Mouse (Mus musculus) midbrain, embryonic 16.5 days (tissue): ENCODE results near the gene Ip6k2. TPM values are rescaled to one million over a fixed set of nuclear protein-coding genes. Genes with fewer than 3 reads are reported as not detected.

ENCODE experiments used
- ATAC-seq: fragments of 200-750 bp; cut with Nextera tagmentation; 2 replicates; pipeline ENCODE4 v1.8.0; 2017; ENCODE audit warnings: moderate TSS enrichment
- H3K27ac ChIP-seq: fragments of 300-500 bp; sonication (generic); 2 replicates; pipeline ENCODE4 v1.5.1; 2014; ENCODE audit warnings: mild to moderate bottlenecking, low read length, mixed read lengths
- H3K27me3 ChIP-seq: fragments of 300-500 bp; sonication (generic); 2 replicates; pipeline ENCODE4 v1.6.1; 2014; ENCODE audit warnings: low read depth, low read length, mixed read lengths; ENCODE audit not compliant: control insufficient read depth, insufficient read depth
- H3K36me3 ChIP-seq: fragments of 300-500 bp; sonication (generic); 2 replicates; pipeline ENCODE4 v1.6.1; 2014; ENCODE audit warnings: mild to moderate bottlenecking, low read length, moderate library complexity, mixed read lengths; ENCODE audit not compliant: control insufficient read depth, insufficient read depth
- H3K4me1 ChIP-seq: fragments of 300-500 bp; sonication (generic); 2 replicates; pipeline ENCODE4 v1.6.1; 2014; ENCODE audit warnings: mild to moderate bottlenecking, low read length, mixed read lengths; ENCODE audit not compliant: control insufficient read depth, insufficient read depth
- H3K4me2 ChIP-seq: fragments of 300-500 bp; sonication (generic); 2 replicates; pipeline ENCODE4 v1.6.1; 2014; ENCODE audit warnings: mild to moderate bottlenecking, low read length, mixed read lengths
- H3K4me3 ChIP-seq: fragments of 300-500 bp; sonication (generic); 2 replicates; pipeline ENCODE4 v1.5.1; 2014; ENCODE audit warnings: low read depth, mild to moderate bottlenecking, low read length, moderate library complexity, mixed read lengths
- H3K9ac ChIP-seq: fragments of 300-500 bp; sonication (generic); 2 replicates; pipeline ENCODE4 v1.6.1; 2014; ENCODE audit warnings: low read depth, low read length, mixed read lengths
- H3K9me3 ChIP-seq: fragments of 300-500 bp; sonication (generic); replicated peaks from 2 replicates; pipeline ENCODE4 v1.6.1; 2014; ENCODE audit warnings: mild to moderate bottlenecking, low read length, mixed read lengths; ENCODE audit not compliant: control insufficient read depth, poor library complexity, severe bottlenecking
- WGBS: fragments of 180-500 bp; shearing (Covaris S2); extraction: QIAGEN DNeasy Blood & Tissue Kit; methylation state at CpG from one replicate; pipeline ENCODE4 v1.1.7; 2014; 5-methylcytosine and 5-hydroxymethylcytosine counted together
- polyA plus RNA-seq: library from polyadenylated mRNA; unstranded; fragments of >200 nt; fragmentation: Nextera tagmentation; extraction: Ambion mirVana; gene quantifications from 2 replicates; pipeline ENCODE4 v1.2.1, GENCODE M21; 2015

Ip6k2 gene
- polyA plus RNA-seq, 1 experiment from 2014 or later: 222 TPM

- Histone ChIP-seq H3K9me3 (no peaks in the 10 kb centered on the region), H3K27me3 (no peaks in the 10 kb centered on the region), H3K9ac (no peak overlapping the region), H3K27ac (no peak overlapping the region), H3K36me3 (peaks cover 34% of the 10 kb centered on the region), H3K4me2 (no peak overlapping the region), H3K4me3 (no peak overlapping the region), H3K4me1 (peaks cover 16% of the 10 kb centered on the region)
- no peak for ATAC-seq
These were observed 22.8 kb downstream of the Ip6k2 start for GRCm38 (mm10) chr9:108806379-108806778.

GRCm38 (mm10) chr9:108806831-108807230 is 23.2 kb downstream of the Ip6k2 start:
- H3K4me2 ChIP-seq: no peak overlapping the region
- H3K27ac ChIP-seq: no peak overlapping the region
- H3K9me3 ChIP-seq: no peaks in the 10 kb centered on the region
- peaks cover 16% of the 10 kb centered on the region for H3K4me1 ChIP-seq
- no peak overlapping the region for H3K9ac ChIP-seq
- 100% methylated on average over 1 of the region's 1 CpGs for WGBS
- ATAC-seq: no peak
- no peak overlapping the region for H3K4me3 ChIP-seq
- peaks cover 39% of the 10 kb centered on the region for H3K36me3 ChIP-seq
- H3K27me3 ChIP-seq: no peaks in the 10 kb centered on the region

- Histone ChIP-seq H3K36me3 (peaks cover 43% of the 10 kb centered on the region), H3K4me2 (peak overlapping the region; percentile 87; the same call in 1 of the 2 replicates), H3K27me3 (no peaks in the 10 kb centered on the region), H3K27ac (peak overlapping the region; percentile 55; the same call in 1 of the 2 replicates), H3K9ac (no peak overlapping the region), H3K4me3 (no peak overlapping the region), H3K9me3 (no peaks in the 10 kb centered on the region), H3K4me1 (peaks cover 16% of the 10 kb centered on the region)
- peak; percentile 23 for ATAC-seq
- 77% methylated on average over 5 of the region's 5 CpGs for WGBS
These were observed 24.1 kb downstream of the Ip6k2 start for GRCm38 (mm10) chr9:108807674-108808073.

GRCm38 (mm10) chr9:108808163-108808665 is 24.6 kb downstream of the Ip6k2 start, which contains the start of gene Nckipsd:
Nckipsd (plus strand) TSS chr9:108808368.
- H3K4me1 ChIP-seq: peaks cover 16% of the 10 kb centered on the region
- H3K36me3 ChIP-seq: peaks cover 47% of the 10 kb centered on the region
- H3K4me3 ChIP-seq: peak within 1 kb of the TSS; percentile 88
- H3K27me3 ChIP-seq: no peaks in the 10 kb centered on the region
- WGBS: 0% methylated on average over 49 of the region's 62 CpGs
- H3K4me2 ChIP-seq: peak within 1 kb of the TSS; percentile 87
- no peaks in the 10 kb centered on the region for H3K9me3 ChIP-seq
- H3K27ac ChIP-seq: peak within 1 kb of the TSS; percentile 80
- H3K9ac ChIP-seq: peak within 1 kb of the TSS; percentile 94
- ATAC-seq: peak; percentile 89

- ATAC-seq: no peak
- H3K4me3 ChIP-seq: peak overlapping the region; percentile 88
- WGBS: 81% methylated on average over 5 of the region's 5 CpGs
- no peak overlapping the region for H3K27ac ChIP-seq
- H3K36me3 ChIP-seq: peaks cover 47% of the 10 kb centered on the region
- peaks cover 16% of the 10 kb centered on the region for H3K4me1 ChIP-seq
- no peaks in the 10 kb centered on the region for H3K27me3 ChIP-seq
- no peaks in the 10 kb centered on the region for H3K9me3 ChIP-seq
- H3K4me2 ChIP-seq: peak overlapping the region; percentile 87
- peak overlapping the region; percentile 94 for H3K9ac ChIP-seq
These were observed 25.6 kb downstream of the Ip6k2 start for GRCm38 (mm10) chr9:108809188-108809587.

- Histone ChIP-seq H3K9me3 (no peaks in the 10 kb centered on the region), H3K27me3 (no peaks in the 10 kb centered on the region), H3K4me3 (no peak overlapping the region), H3K4me2 (peak overlapping the region; percentile 87; the same call in 1 of the 2 replicates), H3K4me1 (peaks cover 16% of the 10 kb centered on the region), H3K9ac (peak overlapping the region; percentile 94; the same call in 1 of the 2 replicates), H3K36me3 (peaks cover 47% of the 10 kb centered on the region), H3K27ac (no peak overlapping the region)
- WGBS: 83% methylated on average over 6 of the region's 6 CpGs
- no peak for ATAC-seq
These were observed 26.1 kb downstream of the Ip6k2 start for GRCm38 (mm10) chr9:108809723-108810122.

GRCm38 (mm10) chr9:108810516-108810915 is 26.9 kb downstream of the Ip6k2 start:
- ATAC-seq: no peak
- Histone ChIP-seq H3K9ac (no peak overlapping the region), H3K36me3 (peaks cover 49% of the 10 kb centered on the region)

GRCm38 (mm10) chr9:108815557-108815956 is 32.0 kb downstream of the Ip6k2 start:
- Histone ChIP-seq H3K36me3 (peaks cover 57% of the 10 kb centered on the region), H3K27ac (no peak overlapping the region)
- no peak for ATAC-seq

More at GRCm38 (mm10) chr9:108810516-108810915, 26.9 kb downstream of the Ip6k2 start:
- Histone ChIP-seq H3K4me2 (no peak overlapping the region), H3K9me3 (no peaks in the 10 kb centered on the region), H3K27ac (no peak overlapping the region), H3K27me3 (no peaks in the 10 kb centered on the region), H3K4me1 (peaks cover 16% of the 10 kb centered on the region), H3K4me3 (no peak overlapping the region)
- 83% methylated on average over 4 of the region's 5 CpGs for WGBS

GRCm38 (mm10) chr9:108819495-108819894 is 35.9 kb downstream of the Ip6k2 start:
- ATAC-seq: no peak

More at GRCm38 (mm10) chr9:108815557-108815956, 32.0 kb downstream of the Ip6k2 start:
- no peak overlapping the region for H3K4me3 ChIP-seq
- no peak overlapping the region for H3K9ac ChIP-seq
- no peak overlapping the region for H3K4me2 ChIP-seq
- 93% methylated on average over 7 of the region's 7 CpGs for WGBS
- no peaks in the 10 kb centered on the region for H3K9me3 ChIP-seq
- H3K27me3 ChIP-seq: no peaks in the 10 kb centered on the region
- no peaks in the 10 kb centered on the region for H3K4me1 ChIP-seq

More at GRCm38 (mm10) chr9:108819495-108819894, 35.9 kb downstream of the Ip6k2 start:
- no peaks in the 10 kb centered on the region; the same call in 1 of the 2 replicates for H3K27me3 ChIP-seq
- peaks cover 30% of the 10 kb centered on the region for H3K36me3 ChIP-seq
- no peak overlapping the region for H3K27ac ChIP-seq
- WGBS: 65% methylated on average over 3 of the region's 3 CpGs
- H3K9ac ChIP-seq: no peak overlapping the region
- H3K4me1 ChIP-seq: peaks cover 4% of the 10 kb centered on the region; the same call in 1 of the 2 replicates
- H3K4me3 ChIP-seq: no peak overlapping the region
- no peak overlapping the region for H3K4me2 ChIP-seq
- no peaks in the 10 kb centered on the region for H3K9me3 ChIP-seq
